Mouse (Mus musculus) heart, adult 8-10 months (tissue): Measurements from ENCODE around the gene Cacna2d1. TPM values are rescaled to one million over a fixed set of nuclear protein-coding genes. Genes with fewer than 3 reads are reported as not detected.
A peak's percentile ranks its signal among the peaks of the same experiment; 100 is the strongest.

Experiments used
- DNase-seq: peaks from one replicate; pipeline ENCODE4 v3.0.0; 2022; ENCODE audit warnings: low spot score
- total RNA-seq, 4 experiments: library from RNA; stranded (reverse); gene quantifications; 2 replicates each; pipeline ENCODE4 v1.2.4; 2022

Cacna2d1 gene
- total RNA-seq, 4 experiments from 2014 or later = 80.2 to 106 (median 94.4) TPM

GRCm38 (mm10) chr5:16047452-16048191, 113.1 kb downstream of the Cacna2d1 start:
- peak; percentile 44 for DNase-seq

GRCm38 (mm10) chr5:16056795-16057194, 122.3 kb downstream of the Cacna2d1 start:
- DNase-seq = no peak

GRCm38 (mm10) chr5:16062773-16063172, 128.3 kb downstream of the Cacna2d1 start:
- no peak for DNase-seq

GRCm38 (mm10) chr5:16063273-16063672, 128.8 kb downstream of the Cacna2d1 start:
- DNase-seq = no peak

GRCm38 (mm10) chr5:16063949-16064348, 129.5 kb downstream of the Cacna2d1 start:
- DNase-seq = no peak

DNA sequence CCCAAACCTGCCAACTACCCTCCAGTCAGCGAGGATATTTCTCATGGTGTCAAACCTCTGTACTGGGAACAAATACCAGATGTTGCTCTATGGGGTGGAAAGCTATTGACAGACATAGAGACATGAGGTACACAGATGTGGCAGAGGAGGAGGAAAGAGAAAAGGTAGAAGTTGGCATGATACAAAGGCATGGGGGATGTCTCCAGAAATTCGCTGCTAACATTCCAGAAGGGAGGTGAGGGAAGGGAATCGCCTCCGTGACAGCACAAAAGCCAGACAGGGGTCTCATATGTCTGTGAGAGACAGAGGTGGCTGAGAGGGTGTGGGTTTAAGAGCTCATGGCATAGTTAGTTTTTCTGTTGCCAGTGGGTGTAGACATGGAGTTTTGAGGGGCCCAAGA, 131.3 kb downstream of the Cacna2d1 start:
- DNase-seq = no peak

GRCm38 (mm10) chr5:16082253-16082652, 147.8 kb downstream of the Cacna2d1 start:
- no peak for DNase-seq

- no peak for DNase-seq
Measured at GRCm38 (mm10) chr5:16086979-16087902, 152.8 kb downstream of the Cacna2d1 start.

DNA sequence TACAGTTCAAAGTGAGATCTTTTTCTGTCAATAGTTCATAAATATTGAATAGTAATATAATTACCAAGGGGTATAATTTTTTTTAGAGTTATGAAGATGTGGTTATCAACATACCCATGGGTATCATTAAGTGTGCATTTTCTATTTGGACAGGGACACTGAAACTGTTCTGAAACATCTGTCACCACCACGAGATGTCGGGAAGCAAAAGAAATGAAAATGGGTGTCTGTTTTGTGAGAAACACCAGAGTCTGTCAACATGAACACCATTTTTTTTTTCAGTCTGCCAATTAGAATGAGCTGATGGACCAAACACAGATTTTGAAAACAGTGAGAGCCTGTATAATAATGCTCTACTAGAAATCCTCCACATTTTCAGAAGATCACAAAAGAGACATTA, 153.5 kb downstream of the Cacna2d1 start:
- no peak for DNase-seq

DNA sequence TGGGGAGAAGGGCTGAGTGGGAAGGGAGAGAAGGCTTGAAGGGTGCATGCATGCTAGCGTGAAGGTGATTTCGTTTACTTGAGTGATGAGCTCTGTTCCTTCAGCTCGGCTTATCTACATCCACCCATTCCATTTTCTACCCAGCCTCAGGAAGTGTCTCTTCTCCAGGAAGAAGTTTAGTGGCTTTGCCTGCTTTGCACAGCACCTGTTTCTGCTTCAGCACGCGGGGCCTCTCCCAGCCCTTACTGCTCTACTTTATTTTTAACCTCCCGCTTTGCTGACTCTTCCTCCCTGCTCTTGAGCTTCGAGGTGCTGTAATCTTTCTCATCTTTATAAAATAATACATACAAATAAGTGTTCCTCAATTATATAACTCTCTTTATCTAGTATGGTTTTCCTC, 158.0 kb downstream of the Cacna2d1 start:
- no peak for DNase-seq

GRCm38 (mm10) chr5:16093071-16093693, 158.7 kb downstream of the Cacna2d1 start:
- DNase-seq = no peak

DNA sequence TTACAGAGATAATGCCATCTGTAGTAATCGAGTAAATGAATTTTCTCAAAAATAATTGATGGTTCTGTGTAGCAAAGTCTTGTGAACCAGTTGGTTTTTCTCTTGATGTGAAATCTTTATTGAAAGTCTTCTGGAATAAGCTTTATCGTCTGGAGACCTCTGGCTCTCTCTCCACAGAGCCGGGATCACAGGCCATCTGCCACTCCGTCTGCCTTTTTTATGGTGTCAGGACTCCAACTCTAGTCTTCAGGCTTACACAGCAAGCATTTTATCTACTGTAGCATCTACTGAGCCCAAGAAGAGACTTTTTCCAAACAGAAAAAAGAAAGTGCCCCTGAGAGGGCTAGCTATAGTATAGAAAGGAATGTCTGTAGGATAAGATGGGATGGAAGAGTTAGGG, 160.9 kb downstream of the Cacna2d1 start:
- DNase-seq = no peak

DNA sequence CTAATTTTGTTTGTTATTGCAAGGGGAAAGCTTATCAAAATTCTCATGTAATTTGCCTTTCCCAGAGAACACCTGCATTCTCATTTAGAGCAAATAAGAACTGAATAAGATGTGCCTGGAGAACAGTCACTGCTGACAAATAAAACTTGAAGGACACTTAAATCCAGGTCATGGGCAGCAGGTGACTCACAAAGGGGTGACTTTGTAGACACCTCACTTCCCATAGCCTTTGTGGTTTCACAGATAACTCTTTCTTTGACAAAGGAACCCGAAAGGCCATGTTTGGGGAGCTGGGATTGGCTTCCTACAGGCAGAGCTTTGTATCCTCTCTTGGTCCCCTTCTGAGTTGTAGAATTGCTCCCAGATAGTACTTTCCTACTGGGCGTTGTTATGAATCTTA, 164.3 kb downstream of the Cacna2d1 start:
- no peak for DNase-seq

GRCm38 (mm10) chr5:16101820-16102219, 167.3 kb downstream of the Cacna2d1 start:
- DNase-seq = no peak

DNA sequence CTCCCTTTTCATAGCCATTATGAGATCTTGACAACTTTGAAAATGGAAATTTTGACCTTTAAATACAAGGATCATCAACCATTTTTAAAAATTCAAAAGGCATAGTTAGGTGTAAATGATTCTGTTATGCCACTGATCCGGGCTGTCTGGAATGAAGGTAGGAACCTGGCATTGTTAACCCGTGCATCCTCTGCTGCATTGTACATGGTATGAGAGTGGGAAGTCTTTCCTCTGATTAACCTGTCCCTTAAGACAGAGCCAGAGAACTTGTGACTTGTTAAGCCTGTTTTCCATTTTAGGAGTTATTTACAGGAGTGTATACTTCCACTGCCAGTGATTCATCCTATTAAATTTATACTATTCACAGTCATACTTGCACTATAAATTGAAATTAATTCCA, 171.2 kb downstream of the Cacna2d1 start:
- DNase-seq = no peak

GRCm38 (mm10) chr5:16110643-16111042, 176.2 kb downstream of the Cacna2d1 start:
- DNase-seq = no peak

- DNase-seq = no peak
Measured at GRCm38 (mm10) chr5:16113879-16114278, 179.4 kb downstream of the Cacna2d1 start.

GRCm38 (mm10) chr5:16121334-16121733, 186.8 kb downstream of the Cacna2d1 start:
- DNase-seq = no peak

- no peak for DNase-seq
Measured at GRCm38 (mm10) chr5:16122110-16122509, 187.6 kb downstream of the Cacna2d1 start.

- DNase-seq = no peak
Measured at GRCm38 (mm10) chr5:16134286-16135094, 200.0 kb downstream of the Cacna2d1 start.

DNA sequence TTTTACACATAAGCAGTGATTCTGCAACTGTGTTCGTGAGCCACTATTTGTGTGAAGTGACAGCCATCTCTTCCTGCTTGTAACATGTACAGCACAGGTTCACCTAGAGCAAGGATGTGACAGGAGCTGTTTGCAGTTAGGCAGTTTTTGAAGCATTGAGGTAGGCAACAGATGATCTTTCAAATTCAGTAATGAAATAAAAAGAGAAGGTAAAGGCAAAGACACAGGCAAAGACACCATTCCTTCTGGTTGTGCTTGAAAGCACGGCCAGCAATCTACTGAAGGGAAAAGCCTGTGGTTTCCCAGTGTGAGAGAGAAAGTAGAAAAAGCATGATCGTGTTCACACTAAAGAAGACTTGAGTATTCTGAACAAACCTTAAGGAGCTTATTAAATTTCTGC, 201.5 kb downstream of the Cacna2d1 start:
- DNase-seq = no peak
